Mouse (Mus musculus): ENCODE data around the gene Mrpl43.

DNA sequence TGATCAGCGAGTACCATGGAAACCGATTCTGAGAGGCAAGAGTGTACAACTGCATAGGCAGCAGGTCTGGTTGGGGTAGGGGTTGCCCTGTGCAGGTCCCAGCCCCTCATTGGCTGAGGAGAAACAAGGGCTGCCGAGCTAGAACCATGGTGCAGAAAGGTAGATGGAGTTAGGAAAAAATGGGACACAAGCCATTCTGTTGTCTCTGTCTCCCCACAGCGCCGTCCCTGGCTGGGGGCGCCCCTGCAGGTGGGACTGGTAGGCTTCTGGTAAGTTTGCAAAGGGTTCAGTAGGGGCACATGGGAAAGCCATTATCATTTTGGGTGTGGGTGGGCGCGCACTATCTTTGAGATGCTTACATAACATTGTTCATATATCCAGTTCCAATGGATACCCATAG, 47.2 kb upstream of the Mrpl43 start:
- TF ChIP-seq POLR2A (IDR thresholded peaks at IDR 0.05; ENCODE audit: insufficient read depth, low read depth, low read length) (no peak), CTCF (IDR thresholded peaks at IDR 0.05) (no peak)

Measured in heart, adult 2 months (tissue).